Mouse (Mus musculus) hindbrain, embryonic 12.5 days (tissue): ENCODE results near the gene Spata2. TPM values are rescaled to one million over a fixed set of nuclear protein-coding genes. Genes with fewer than 3 reads are reported as not detected.

Source experiments
- ATAC-seq: fragments of 200-750 bp; cut with Nextera tagmentation; 2 replicates; pipeline ENCODE4 v1.8.0; 2017; ENCODE audit warnings: moderate TSS enrichment; ENCODE audit not compliant: low FRiP score
- H3K27ac ChIP-seq: fragments of 300-500 bp; sonication (generic); 2 replicates; pipeline ENCODE4 v1.5.1; 2016; ENCODE audit warnings: mild to moderate bottlenecking
- H3K27me3 ChIP-seq: fragments of 300-500 bp; sonication (generic); 2 replicates; pipeline ENCODE4 v1.6.1; 2016; ENCODE audit warnings: mild to moderate bottlenecking
- H3K36me3 ChIP-seq: fragments of 300-500 bp; sonication (generic); 2 replicates; pipeline ENCODE4 v1.6.1; 2016; ENCODE audit warnings: mild to moderate bottlenecking
- H3K4me1 ChIP-seq: fragments of 300-500 bp; sonication (generic); 2 replicates; pipeline ENCODE4 v1.6.1; 2016
- H3K4me2 ChIP-seq: fragments of 300-500 bp; sonication (generic); replicated peaks from 2 replicates; pipeline ENCODE4 v1.6.1; 2016; ENCODE audit warnings: mild to moderate bottlenecking
- H3K4me3 ChIP-seq: fragments of 300-500 bp; sonication (generic); 2 replicates; pipeline ENCODE4 v1.5.1; 2016; ENCODE audit warnings: mild to moderate bottlenecking
- H3K9ac ChIP-seq: fragments of 300-500 bp; sonication (generic); 2 replicates; pipeline ENCODE4 v1.6.1; 2016; ENCODE audit warnings: mild to moderate bottlenecking, moderate library complexity
- H3K9me3 ChIP-seq: fragments of 300-500 bp; sonication (generic); replicated peaks from 2 replicates; pipeline ENCODE4 v1.6.1; 2016; ENCODE audit warnings: mild to moderate bottlenecking
- WGBS: fragments of 180-500 bp; shearing (Covaris S2); methylation state at CpG from one replicate; pipeline ENCODE4 v1.1.7; 2016; 5-methylcytosine and 5-hydroxymethylcytosine counted together
- polyA plus RNA-seq: library from polyadenylated mRNA; unstranded; fragments of >200 nt; fragmentation: Nextera tagmentation; extraction: Ambion mirVana; gene quantifications from 2 replicates; pipeline ENCODE4 v1.2.1, GENCODE M21; 2016

Spata2 gene
- polyA plus RNA-seq, 1 experiment from 2014 or later = 25.3 TPM

DNA sequence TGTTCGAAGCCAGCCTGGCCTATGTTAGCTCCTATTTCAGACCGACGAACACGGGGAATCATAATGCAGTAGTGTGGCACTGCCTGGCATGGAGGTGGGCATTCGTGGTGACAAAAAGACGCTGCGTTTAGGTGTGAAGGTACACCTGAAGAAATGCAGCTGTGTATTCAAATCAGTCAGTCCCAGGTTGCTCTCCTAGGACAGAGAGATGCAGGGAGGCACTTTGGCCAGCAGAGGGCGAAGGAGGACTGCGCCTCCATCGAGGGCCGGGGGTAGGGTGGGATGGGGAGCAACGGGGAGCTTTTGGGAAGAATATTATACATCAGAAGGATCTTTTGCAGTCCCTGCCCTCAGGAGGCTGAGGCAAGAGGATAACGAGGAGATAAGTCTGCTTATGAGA is 39.4 kb upstream of the Spata2 start:
- Histone ChIP-seq H3K4me3 (no peak overlapping the region), H3K4me1 (peaks cover 12% of the 10 kb centered on the region), H3K36me3 (no peaks in the 10 kb centered on the region), H3K27ac (no peak overlapping the region), H3K9me3 (no peaks in the 10 kb centered on the region), H3K27me3 (peaks cover 18% of the 10 kb centered on the region), H3K4me2 (no peak overlapping the region), H3K9ac (no peak overlapping the region)
- no peak for ATAC-seq
- 22% methylated on average over 13 of the region's 13 CpGs for WGBS

DNA sequence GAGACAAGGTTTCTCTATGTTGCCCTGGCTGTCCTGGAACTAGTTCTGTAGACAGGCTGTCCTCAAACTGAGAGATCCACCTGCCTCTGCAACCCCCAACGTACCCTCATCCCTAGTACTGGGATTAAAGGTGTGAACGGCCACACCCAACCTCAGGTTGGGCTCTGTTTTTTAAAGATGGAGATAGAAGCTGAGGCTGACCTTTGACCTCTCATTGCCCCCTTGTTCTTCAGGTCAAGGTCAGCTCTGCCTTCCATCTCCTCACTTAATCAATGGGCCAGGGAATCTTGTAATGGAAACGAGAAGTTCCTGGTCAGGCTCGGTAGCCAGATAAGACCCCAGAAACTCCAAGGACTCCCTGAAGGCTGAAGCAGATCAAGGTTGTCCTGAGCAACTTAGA is 37.8 kb upstream of the Spata2 start:
- peaks cover 4% of the 10 kb centered on the region; the same call in 1 of the 2 replicates for H3K27me3 ChIP-seq
- WGBS = 67% methylated on average over 4 of the region's 4 CpGs
- no peaks in the 10 kb centered on the region for H3K9me3 ChIP-seq
- H3K4me3 ChIP-seq = no peak overlapping the region
- no peak overlapping the region for H3K9ac ChIP-seq
- peaks cover 11% of the 10 kb centered on the region for H3K4me1 ChIP-seq
- no peak overlapping the region for H3K4me2 ChIP-seq
- no peak overlapping the region for H3K27ac ChIP-seq
- H3K36me3 ChIP-seq = no peaks in the 10 kb centered on the region
- no peak for ATAC-seq

DNA sequence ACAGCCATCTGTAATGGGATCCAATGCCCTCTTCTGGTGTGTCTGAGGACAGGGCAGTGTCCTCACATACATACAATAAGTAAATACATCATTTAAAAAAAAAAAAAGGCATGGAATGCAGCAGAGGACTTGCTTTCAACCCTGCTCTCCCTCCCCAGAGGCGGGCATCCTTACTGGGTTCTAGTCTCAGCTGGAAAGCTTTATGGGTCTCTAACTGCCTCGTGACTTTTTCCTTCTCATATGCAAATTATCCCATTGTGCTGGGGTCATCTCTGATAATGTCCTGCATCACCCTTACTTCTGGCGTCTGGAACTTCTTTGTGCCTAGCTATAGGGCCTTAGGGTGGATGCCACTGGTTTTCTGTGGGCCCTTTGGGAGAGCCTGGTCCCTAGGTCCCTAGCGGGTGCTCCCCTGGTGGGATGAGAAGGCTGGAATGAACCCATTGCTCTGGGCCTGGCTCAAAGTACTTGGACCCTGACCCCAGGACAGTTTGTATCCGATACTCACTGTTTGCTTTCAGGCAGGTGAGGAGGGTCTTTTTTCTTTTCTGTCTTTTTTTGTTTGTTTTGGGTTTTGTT is 37.3 kb upstream of the Spata2 start:
- no peaks in the 10 kb centered on the region for H3K9me3 ChIP-seq
- peaks cover 11% of the 10 kb centered on the region for H3K4me1 ChIP-seq
- no peaks in the 10 kb centered on the region for H3K36me3 ChIP-seq
- no peak overlapping the region for H3K27ac ChIP-seq
- no peak overlapping the region for H3K4me2 ChIP-seq
- no peak overlapping the region for H3K4me3 ChIP-seq
- H3K27me3 ChIP-seq = peaks cover 1% of the 10 kb centered on the region; the same call in 1 of the 2 replicates
- no peak for ATAC-seq
- 20% methylated on average over 5 of the region's 5 CpGs for WGBS
- H3K9ac ChIP-seq = no peak overlapping the region

DNA sequence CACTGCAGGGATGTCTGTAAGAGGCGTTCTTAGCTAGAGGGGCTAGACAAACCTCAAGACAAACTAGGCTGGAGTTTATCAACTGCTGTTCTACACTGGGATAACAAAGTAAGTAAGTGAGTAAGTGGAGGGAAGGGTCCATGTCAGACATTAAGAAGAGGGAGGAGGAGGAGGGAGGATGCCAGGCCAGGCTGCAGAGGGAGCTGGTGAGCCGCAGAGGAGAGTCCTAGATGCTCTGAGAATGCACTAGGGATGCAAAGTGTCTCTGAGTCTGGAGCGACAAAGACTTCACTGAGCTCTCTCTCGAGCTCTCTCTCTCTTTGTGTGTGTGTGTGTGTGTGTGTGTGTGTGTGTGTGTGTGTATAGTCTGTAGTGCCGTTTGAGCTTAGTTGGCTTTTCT is 35.6 kb upstream of the Spata2 start:
- no peaks in the 10 kb centered on the region for H3K9me3 ChIP-seq
- H3K9ac ChIP-seq = no peak overlapping the region
- no peak overlapping the region for H3K4me2 ChIP-seq
- H3K27me3 ChIP-seq = no peaks in the 10 kb centered on the region; the same call in 1 of the 2 replicates
- peaks cover 11% of the 10 kb centered on the region for H3K4me1 ChIP-seq
- H3K27ac ChIP-seq = no peak overlapping the region
- WGBS = 27% methylated on average over 5 of the region's 5 CpGs
- H3K4me3 ChIP-seq = no peak overlapping the region
- no peaks in the 10 kb centered on the region for H3K36me3 ChIP-seq
- no peak for ATAC-seq

GRCm38 (mm10) chr2:167519606-167520252 is 27.0 kb upstream of the Spata2 start:
- Histone ChIP-seq H3K9ac (no peak overlapping the region), H3K4me1 (no peaks in the 10 kb centered on the region), H3K4me3 (no peak overlapping the region), H3K4me2 (no peak overlapping the region), H3K9me3 (no peaks in the 10 kb centered on the region), H3K27ac (no peak overlapping the region), H3K27me3 (no peaks in the 10 kb centered on the region), H3K36me3 (peaks cover 38% of the 10 kb centered on the region)
- 73% methylated on average over 5 of the region's 5 CpGs for WGBS
- no peak for ATAC-seq

- H3K36me3 ChIP-seq = peaks cover 75% of the 10 kb centered on the region
- no peaks in the 10 kb centered on the region for H3K4me1 ChIP-seq
- WGBS = 93% methylated on average over 5 of the region's 5 CpGs
- H3K9me3 ChIP-seq = no peaks in the 10 kb centered on the region
- no peak overlapping the region for H3K27ac ChIP-seq
- no peak for ATAC-seq
- H3K4me2 ChIP-seq = no peak overlapping the region
- H3K9ac ChIP-seq = no peak overlapping the region
- no peak overlapping the region for H3K4me3 ChIP-seq
- H3K27me3 ChIP-seq = no peaks in the 10 kb centered on the region
Measured at GRCm38 (mm10) chr2:167515688-167516087, 23.0 kb upstream of the Spata2 start.

DNA sequence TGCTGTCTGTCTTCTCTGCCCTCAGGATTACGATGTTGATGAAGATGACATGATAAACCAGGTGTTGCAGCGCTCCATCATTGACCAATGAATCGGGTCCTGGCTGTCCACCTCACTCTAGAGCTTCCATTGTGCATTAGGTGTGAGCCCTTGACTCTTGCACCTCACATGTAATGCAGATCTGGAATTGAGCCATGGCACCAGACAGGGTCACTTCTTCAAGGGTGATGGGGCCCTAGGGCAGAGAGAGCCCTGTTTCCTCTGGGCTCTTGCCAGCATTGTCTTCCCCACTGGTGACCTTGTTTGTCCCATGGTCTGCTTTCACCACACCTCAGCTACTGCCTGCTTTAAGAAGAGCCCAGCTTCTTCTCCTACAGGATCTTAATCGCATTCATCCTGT is 22.0 kb upstream of the Spata2 start:
- Histone ChIP-seq H3K27me3 (no peaks in the 10 kb centered on the region), H3K36me3 (peaks cover 83% of the 10 kb centered on the region)

GRCm38 (mm10) chr2:167512970-167513369 is 20.3 kb upstream of the Spata2 start:
- 95% methylated on average over 5 of the region's 5 CpGs for WGBS
- ATAC-seq = no peak
- no peak overlapping the region for H3K4me2 ChIP-seq
- H3K4me1 ChIP-seq = no peaks in the 10 kb centered on the region
- no peak overlapping the region for H3K27ac ChIP-seq
- no peaks in the 10 kb centered on the region for H3K9me3 ChIP-seq
- no peaks in the 10 kb centered on the region for H3K27me3 ChIP-seq
- H3K36me3 ChIP-seq = peaks cover 94% of the 10 kb centered on the region
- no peak overlapping the region for H3K9ac ChIP-seq
- no peak overlapping the region for H3K4me3 ChIP-seq

More for the DNA sequence above, 22.0 kb upstream of the Spata2 start:
- Histone ChIP-seq H3K27ac (no peak overlapping the region), H3K9ac (no peak overlapping the region), H3K4me2 (no peak overlapping the region), H3K4me3 (no peak overlapping the region), H3K4me1 (no peaks in the 10 kb centered on the region), H3K9me3 (no peaks in the 10 kb centered on the region)
- no peak for ATAC-seq
- WGBS = 88% methylated on average over 4 of the region's 4 CpGs

GRCm38 (mm10) chr2:167512365-167512764 is 19.7 kb upstream of the Spata2 start:
- Histone ChIP-seq H3K4me2 (no peak overlapping the region), H3K9me3 (no peaks in the 10 kb centered on the region), H3K36me3 (peaks cover 94% of the 10 kb centered on the region), H3K27ac (no peak overlapping the region), H3K27me3 (no peaks in the 10 kb centered on the region), H3K4me3 (no peak overlapping the region), H3K4me1 (no peaks in the 10 kb centered on the region), H3K9ac (no peak overlapping the region)
- 90% methylated on average over 9 of the region's 9 CpGs for WGBS
- no peak for ATAC-seq

DNA sequence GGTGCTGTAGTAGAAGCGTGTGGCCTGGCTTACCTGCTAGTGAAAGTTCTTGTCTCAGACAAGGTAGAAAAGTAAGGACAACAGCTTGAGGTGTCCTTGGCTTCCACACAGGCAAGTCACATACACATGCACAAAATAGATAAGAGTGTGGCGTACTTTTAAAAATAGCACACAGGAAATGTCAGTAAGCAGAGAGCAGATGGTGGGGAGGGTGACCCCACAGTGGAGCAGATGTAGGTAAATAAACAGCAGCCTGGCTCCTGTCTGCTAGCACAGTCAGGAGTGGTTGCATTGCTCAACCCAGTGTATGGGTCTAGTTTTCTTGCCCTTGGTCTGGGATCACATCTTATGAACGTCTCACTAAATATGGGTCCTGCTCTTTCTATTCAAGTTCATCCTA is 17.8 kb upstream of the Spata2 start:
- Histone ChIP-seq H3K4me3 (no peak overlapping the region), H3K4me2 (no peak overlapping the region), H3K27me3 (no peaks in the 10 kb centered on the region), H3K36me3 (peaks cover 82% of the 10 kb centered on the region), H3K4me1 (peaks cover 11% of the 10 kb centered on the region), H3K9ac (no peak overlapping the region), H3K27ac (no peak overlapping the region), H3K9me3 (no peaks in the 10 kb centered on the region)
- ATAC-seq = no peak
- WGBS = 84% methylated on average over 3 of the region's 3 CpGs

GRCm38 (mm10) chr2:167508569-167508968 is 15.9 kb upstream of the Spata2 start:
- Histone ChIP-seq H3K9me3 (no peaks in the 10 kb centered on the region), H3K4me2 (no peak overlapping the region), H3K9ac (no peak overlapping the region), H3K36me3 (peaks cover 64% of the 10 kb centered on the region), H3K27ac (no peak overlapping the region), H3K27me3 (no peaks in the 10 kb centered on the region), H3K4me3 (no peak overlapping the region), H3K4me1 (peaks cover 27% of the 10 kb centered on the region)
- 95% methylated on average over 4 of the region's 4 CpGs for WGBS
- no peak for ATAC-seq

DNA sequence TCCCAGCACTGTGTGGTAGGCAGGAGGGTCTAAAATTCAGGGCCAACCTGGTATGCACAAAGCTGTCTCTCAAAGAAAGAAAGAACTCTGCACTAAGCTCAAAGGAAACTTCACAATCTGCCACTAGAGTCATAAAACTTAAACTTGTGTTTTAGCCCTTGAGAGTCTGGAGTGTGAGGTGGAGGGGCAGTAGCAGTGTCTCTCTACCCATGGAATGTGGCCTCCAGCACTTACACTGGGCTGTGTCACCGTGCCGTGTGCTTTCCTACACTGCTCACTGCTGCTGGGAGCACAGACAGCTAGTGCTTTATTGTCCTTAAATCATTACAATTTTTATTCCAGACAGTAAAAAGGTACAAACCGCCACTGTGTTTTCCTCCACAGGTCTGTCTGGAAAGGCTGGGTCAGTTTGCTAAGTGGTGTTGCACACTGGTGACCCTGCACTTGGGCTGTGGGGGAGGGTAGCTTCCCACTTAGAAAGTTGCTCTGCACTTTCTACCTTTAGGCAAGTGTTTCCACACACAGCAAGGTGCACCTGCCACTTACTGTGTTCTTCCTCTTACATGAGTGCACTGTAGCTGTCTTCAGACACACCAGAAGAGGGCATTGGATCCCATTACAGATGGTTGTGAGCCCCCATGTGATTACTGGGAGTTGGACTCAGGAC is 15.2 kb upstream of the Spata2 start:
- 96% methylated on average over 3 of the region's 3 CpGs for WGBS
- H3K4me1 ChIP-seq = peaks cover 27% of the 10 kb centered on the region
- no peak overlapping the region for H3K9ac ChIP-seq
- peaks cover 58% of the 10 kb centered on the region for H3K36me3 ChIP-seq
- no peaks in the 10 kb centered on the region for H3K9me3 ChIP-seq
- no peak for ATAC-seq
- no peak overlapping the region for H3K4me3 ChIP-seq
- H3K27me3 ChIP-seq = no peaks in the 10 kb centered on the region
- no peak overlapping the region for H3K27ac ChIP-seq
- H3K4me2 ChIP-seq = no peak overlapping the region
